25 mouse cellular contexts compared by ENCODE assay signal in the genomic region with DNA sequence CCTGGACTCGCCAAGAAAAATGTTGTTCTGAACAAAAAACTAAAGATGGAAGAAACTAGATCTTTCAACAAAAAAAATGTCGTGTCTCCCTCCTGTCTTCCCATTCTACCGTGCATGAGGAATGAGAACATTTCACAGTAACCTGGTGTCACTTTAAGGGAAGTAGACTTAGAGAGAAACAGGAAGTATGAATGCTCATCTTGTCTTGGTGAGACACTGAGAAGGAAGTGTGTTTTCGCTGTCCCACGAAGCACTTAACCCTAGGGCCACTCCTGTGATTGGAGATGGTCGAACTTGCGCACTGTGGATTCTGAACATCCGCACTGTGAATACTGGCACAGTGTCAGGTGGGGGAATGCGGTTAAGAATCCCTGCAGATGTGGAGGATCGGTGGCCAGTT. TPM values are rescaled to one million over a fixed set of nuclear protein-coding genes. Genes with fewer than 3 reads are reported as not detected.
"Had no signal": no experiment of that assay in that cellular context is flagged by ENCODE, and none has a peak within 500 bp of the region (broad histone marks: within the 10 kb centered on the region; RNA-seq: fewer than 3 reads in every experiment).

No protein-coding gene starts in this region.

- ATAC-seq: intestine, embryonic 15.5 days; liver, embryonic 12.5 days; midbrain, embryonic 15.5 days had no signal

- H3K4me3 ChIP-seq: intestine, embryonic 15.5 days; layer of hippocampus, adult 2 months; left cerebral cortex, adult 2 months; limb, embryonic 13.5 days; liver, embryonic 12.5 days; liver, embryonic 15.5 days; lung, embryonic 15.5 days; midbrain, embryonic 12.5 days; midbrain, embryonic 15.5 days; myocyte; neural tube, embryonic 13.5 days; stomach, embryonic 15.5 days had no signal

- H3K9me3 ChIP-seq: intestine, embryonic 15.5 days; limb, embryonic 13.5 days; liver, embryonic 12.5 days; liver, embryonic 15.5 days; lung, embryonic 15.5 days; midbrain, embryonic 12.5 days; midbrain, embryonic 15.5 days; neural tube, embryonic 13.5 days; stomach, embryonic 15.5 days had no signal

- H3K27ac ChIP-seq: intestine, embryonic 15.5 days; layer of hippocampus, adult 2 months; left cerebral cortex, adult 2 months; limb, embryonic 13.5 days; liver, embryonic 12.5 days; liver, embryonic 15.5 days; lung, embryonic 15.5 days; midbrain, embryonic 12.5 days; midbrain, embryonic 15.5 days; neural tube, embryonic 13.5 days; stomach, embryonic 15.5 days had no signal

- H3K27me3 ChIP-seq: intestine, embryonic 15.5 days; lung, embryonic 15.5 days; stomach, embryonic 15.5 days had no signal

- H3K36me3 ChIP-seq: intestine, embryonic 15.5 days; limb, embryonic 13.5 days; liver, embryonic 12.5 days; liver, embryonic 15.5 days; lung, embryonic 15.5 days; midbrain, embryonic 12.5 days; midbrain, embryonic 15.5 days; neural tube, embryonic 13.5 days; stomach, embryonic 15.5 days had no signal

- H3K9ac ChIP-seq: intestine, embryonic 15.5 days; limb, embryonic 13.5 days; liver, embryonic 12.5 days; liver, embryonic 15.5 days; lung, embryonic 15.5 days; midbrain, embryonic 12.5 days; midbrain, embryonic 15.5 days; neural tube, embryonic 13.5 days; stomach, embryonic 15.5 days had no signal

- H3K4me2 ChIP-seq: intestine, embryonic 15.5 days; limb, embryonic 13.5 days; liver, embryonic 12.5 days; liver, embryonic 15.5 days; lung, embryonic 15.5 days; midbrain, embryonic 12.5 days; midbrain, embryonic 15.5 days; neural tube, embryonic 13.5 days; stomach, embryonic 15.5 days had no signal

- DNase-seq: kidney, adult 18-20 months; kidney, adult 9 months; kidney, postnatal 14 days; kidney, postnatal 4 days; layer of hippocampus, postnatal 36 days; left cerebral cortex, postnatal 4 days; liver; lung, adult 18-20 months; lung, postnatal 10 days; lung, postnatal 36 days; thymus, postnatal 25 days had no signal

- H3K4me1 ChIP-seq: liver, embryonic 12.5 days; liver, embryonic 15.5 days; stomach, embryonic 15.5 days had no signal

RNA-seq across cellular contexts. Expression of gene Erich2, which starts 5.2 kb away (rescaled TPM):
- total RNA-seq: neutrophil, adult 5-6 weeks had no signal
- polyA plus RNA-seq: liver, embryonic 15.5 days had no signal

RNA-seq across cellular contexts. Expression of gene Sp5, which starts 28.7 kb away (rescaled TPM):
- total RNA-seq: neutrophil, adult 5-6 weeks had no signal
- polyA plus RNA-seq: liver, embryonic 15.5 days; myocyte; thymus, postnatal 0 days had no signal

RNA-seq across cellular contexts. Expression of gene Gad1, which starts 49.4 kb away (rescaled TPM):
- polyA plus RNA-seq: myocyte had no signal
